In genomic region chr14:79557796-79558195, GRCm38 (mm10) we compare ENCODE assay signal across 1 mouse cellular context.
TF ChIP-seq lines count a peak whose summit lies in the region.

No protein-coding gene starts in this region.

TF ChIP-seq in CH12.LX, 34 proteins besides CTCF, POLR2A, EP300 and RAD21 (continued from another document):
- 0 out of 2 replicates have a peak, but pooled peaks have one; percentile 19 for TF ChIP-seq ELF1 (IDR thresholded peaks at IDR 0.05; ENCODE audit: low read depth, low read length)
- TF ChIP-seq RCOR1 (conservative IDR thresholded peaks at IDR 0.05; ENCODE audit: low read depth, low read length), result no peak
- no peak for TF ChIP-seq BHLHE40 (IDR thresholded peaks at IDR 0.05; ENCODE audit: low read depth, low read length)
- TF ChIP-seq USF1 (IDR thresholded peaks at IDR 0.05; ENCODE audit: low read depth, low read length), result no peak
- no peak for TF ChIP-seq TCF12 (IDR thresholded peaks at IDR 0.05; ENCODE audit: low read depth, low read length)
- TF ChIP-seq HCFC1 (IDR thresholded peaks at IDR 0.05; ENCODE audit: low read depth, low read length), result no peak
- no peak for TF ChIP-seq PAX5 (IDR thresholded peaks at IDR 0.05; ENCODE audit: low read length)
- TF ChIP-seq JUN (IDR thresholded peaks at IDR 0.05; ENCODE audit: insufficient read depth, low read depth, low read length), result no peak
- TF ChIP-seq JUND (conservative IDR thresholded peaks at IDR 0.05; ENCODE audit: low read depth, low read length), result peak; percentile 78
